Mouse (Mus musculus): Measurements from ENCODE around the gene Ano4.
"Not testable (repeated sequence)": the region's sequence is repeated elsewhere in the genome, so short reads cannot be mapped to it uniquely, and the experiment has no call there.

The Ano4 gene

GRCm38 (mm10) chr10:89149166-89149565 is 195.4 kb downstream of the Ano4 start:
- DNase-seq (ENCODE audit: low spot score in 2 of 2) = no peak

GRCm38 (mm10) chr10:89121391-89121790 is 223.2 kb downstream of the Ano4 start:
- no peak for DNase-seq (ENCODE audit: low spot score in 2 of 2)

GRCm38 (mm10) chr10:89114381-89114780 is 230.2 kb downstream of the Ano4 start:
- DNase-seq (ENCODE audit: low spot score in 2 of 2) = no peak

GRCm38 (mm10) chr10:89111466-89111865 is 233.1 kb downstream of the Ano4 start:
- DNase-seq (ENCODE audit: low spot score in 2 of 2) = no peak

GRCm38 (mm10) chr10:89110917-89111316 is 233.6 kb downstream of the Ano4 start:
- no peak for DNase-seq (ENCODE audit: low spot score in 2 of 2)

GRCm38 (mm10) chr10:89103594-89103993 is 241.0 kb downstream of the Ano4 start:
- no peak for DNase-seq (ENCODE audit: low spot score in 2 of 2)

GRCm38 (mm10) chr10:89102025-89102424 is 242.5 kb downstream of the Ano4 start:
- no peak for DNase-seq (ENCODE audit: low spot score in 2 of 2)

GRCm38 (mm10) chr10:89098183-89098582 is 246.4 kb downstream of the Ano4 start:
- no peak for DNase-seq (ENCODE audit: low spot score in 2 of 2)

GRCm38 (mm10) chr10:89092350-89093040 is 252.1 kb downstream of the Ano4 start:
- no peak for DNase-seq (ENCODE audit: low spot score in 2 of 2)

GRCm38 (mm10) chr10:89077447-89077846 is 267.1 kb downstream of the Ano4 start:
- DNase-seq (ENCODE audit: low spot score in 2 of 2) = no peak

GRCm38 (mm10) chr10:89055891-89056290 is 288.7 kb downstream of the Ano4 start:
- no peak for DNase-seq (ENCODE audit: low spot score in 2 of 2)

GRCm38 (mm10) chr10:89044921-89045320 is 299.6 kb downstream of the Ano4 start:
- DNase-seq (ENCODE audit: low spot score in 2 of 2) = not testable (repeated sequence)

- DNase-seq (ENCODE audit: low spot score in 2 of 2) = no peak
Measured at GRCm38 (mm10) chr10:89044166-89044565, 300.4 kb downstream of the Ano4 start.

- DNase-seq (ENCODE audit: low spot score in 2 of 2) = no peak
Measured at GRCm38 (mm10) chr10:89018926-89019325, 325.6 kb downstream of the Ano4 start.

GRCm38 (mm10) chr10:89008303-89008702 is 336.3 kb downstream of the Ano4 start:
- no peak for DNase-seq (ENCODE audit: low spot score in 2 of 2)

GRCm38 (mm10) chr10:89004518-89004917 is 340.0 kb downstream of the Ano4 start:
- no peak for DNase-seq (ENCODE audit: low spot score in 2 of 2)

- no peak for DNase-seq (ENCODE audit: low spot score in 2 of 2)
Measured at GRCm38 (mm10) chr10:88986925-88987324, 357.6 kb downstream of the Ano4 start.

GRCm38 (mm10) chr10:88983444-88983843 is 361.1 kb downstream of the Ano4 start:
- no peak for DNase-seq (ENCODE audit: low spot score in 2 of 2)

GRCm38 (mm10) chr10:88979451-88979850 is 365.1 kb downstream of the Ano4 start:
- DNase-seq (ENCODE audit: low spot score in 2 of 2) = no peak

GRCm38 (mm10) chr10:88978932-88979331 is 365.6 kb downstream of the Ano4 start:
- no peak for DNase-seq (ENCODE audit: low spot score in 2 of 2)

GRCm38 (mm10) chr10:88970951-88971725 is 373.4 kb downstream of the Ano4 start:
- DNase-seq (ENCODE audit: low spot score in 2 of 2) = no peak

GRCm38 (mm10) chr10:88968586-88968985 is 376.0 kb downstream of the Ano4 start:
- no peak for DNase-seq (ENCODE audit: low spot score in 2 of 2)

GRCm38 (mm10) chr10:88960791-88961190 is 383.8 kb downstream of the Ano4 start:
- DNase-seq (ENCODE audit: low spot score in 2 of 2) = no peak
